Mouse (Mus musculus) lung, embryonic 16.5 days (tissue): Measurements from ENCODE around the gene Hdac6. TPM values are rescaled to one million over a fixed set of nuclear protein-coding genes. Genes with fewer than 3 reads are reported as not detected.

Experiments
- ATAC-seq: fragments of 200-750 bp; cut with Nextera tagmentation; 2 replicates; pipeline ENCODE4 v1.8.0; 2017; ENCODE audit warnings: low read depth, mild to moderate bottlenecking, moderate library complexity
- H3K27ac ChIP-seq: fragments of 300-500 bp; sonication (generic); 2 replicates; pipeline ENCODE4 v1.5.1; 2014; ENCODE audit warnings: mild to moderate bottlenecking, control low read depth, low read length
- H3K27me3 ChIP-seq: fragments of 300-500 bp; sonication (generic); 2 replicates; pipeline ENCODE4 v1.6.1; 2014; ENCODE audit warnings: low read depth, low read length, mixed read lengths; ENCODE audit not compliant: control insufficient read depth, insufficient read depth
- H3K36me3 ChIP-seq: fragments of 300-500 bp; sonication (generic); 2 replicates; pipeline ENCODE4 v1.6.1; 2014; ENCODE audit warnings: low read length; ENCODE audit not compliant: control insufficient read depth, insufficient read depth
- H3K4me1 ChIP-seq: fragments of 300-500 bp; sonication (generic); replicated peaks from 2 replicates; pipeline ENCODE4 v1.6.1; 2014; ENCODE audit warnings: low read length, mixed read lengths; ENCODE audit not compliant: control insufficient read depth, insufficient read depth
- H3K4me2 ChIP-seq: fragments of 300-500 bp; sonication (generic); 2 replicates; pipeline ENCODE4 v1.6.1; 2014; ENCODE audit warnings: low read depth, low read length, control low read depth
- H3K4me3 ChIP-seq: fragments of 300-500 bp; sonication (generic); 2 replicates; pipeline ENCODE4 v1.5.1; 2014; ENCODE audit warnings: mild to moderate bottlenecking, low read length, control low read depth
- H3K9ac ChIP-seq: fragments of 300-500 bp; sonication (generic); 2 replicates; pipeline ENCODE4 v1.6.1; 2014; ENCODE audit warnings: low read length, control low read depth
- H3K9me3 ChIP-seq: fragments of 300-500 bp; sonication (generic); 2 replicates; pipeline ENCODE4 v1.6.1; 2016; ENCODE audit warnings: low read length; ENCODE audit not compliant: control insufficient read depth
- WGBS: fragments of 180-500 bp; shearing (Covaris S2); extraction: QIAGEN DNeasy Blood & Tissue Kit; methylation state at CpG from one replicate; pipeline ENCODE4 v1.1.7; 2014; 5-methylcytosine and 5-hydroxymethylcytosine counted together
- polyA plus RNA-seq: library from polyadenylated mRNA; unstranded; fragments of >200 nt; fragmentation: Nextera tagmentation; extraction: Ambion mirVana; gene quantifications from 2 replicates; pipeline ENCODE4 v1.2.1, GENCODE M21; 2015

The Hdac6 gene
- polyA plus RNA-seq, result 25.0 and 26.5 TPM in 2 replicates

DNA sequence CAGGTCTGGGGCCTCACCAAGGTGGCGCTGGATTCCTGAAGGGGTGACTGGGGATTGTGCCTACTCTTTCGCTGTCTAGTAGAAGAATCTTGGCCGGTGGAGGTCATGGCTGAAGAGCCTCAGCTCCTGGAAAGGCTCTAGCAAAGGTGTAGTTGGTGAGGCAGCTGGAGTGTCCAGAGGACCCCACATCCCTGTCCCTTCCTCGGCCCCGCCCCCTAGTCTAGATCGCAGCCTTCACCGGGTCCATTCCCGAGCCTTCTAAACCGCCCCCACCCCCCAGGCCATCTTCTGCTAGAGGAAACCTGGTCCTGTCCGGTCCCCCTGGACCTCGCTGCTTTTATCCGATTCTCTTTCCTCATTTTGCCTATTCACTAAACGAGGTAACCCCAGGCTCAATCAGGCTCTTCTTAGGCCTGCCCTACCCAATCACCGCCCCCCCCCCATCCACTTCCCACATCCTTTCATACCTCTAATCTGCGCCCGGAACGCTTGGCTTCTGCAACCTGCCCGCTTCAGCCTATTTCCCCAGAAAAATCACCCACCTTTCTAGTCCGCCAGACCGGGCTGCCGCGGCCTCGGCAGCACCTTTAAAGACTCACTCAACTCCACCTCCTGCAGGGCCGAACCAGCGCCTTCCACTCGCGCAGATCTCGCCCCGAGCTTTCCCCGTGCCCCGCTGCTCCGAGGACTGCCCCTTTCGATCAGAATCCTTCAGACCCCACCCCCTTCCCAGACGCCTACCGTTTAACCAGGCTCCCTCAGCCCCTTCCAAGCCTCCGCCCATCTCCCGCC, at the start of gene Hdac6:
TSS of gene Hdac6 (minus strand) at position 782 of the 792 bp plus-strand sequence.
- Histone ChIP-seq H3K4me2 (peak within 1 kb of the TSS; percentile 63), H3K27me3 (no peaks in the 10 kb centered on the region), H3K27ac (peak within 1 kb of the TSS; percentile 20; the same call in 1 of the 2 replicates), H3K4me1 (0 out of 2 replicates have a peak, but pooled peaks cover 2% of the 10 kb centered on the region), H3K9ac (peak within 1 kb of the TSS; percentile 68), H3K9me3 (no peaks in the 10 kb centered on the region), H3K4me3 (peak within 1 kb of the TSS; percentile 58), H3K36me3 (no peaks in the 10 kb centered on the region)
- peak; percentile 24 for ATAC-seq
- WGBS, result 20% methylated on average over 34 of the region's 37 CpGs

DNA sequence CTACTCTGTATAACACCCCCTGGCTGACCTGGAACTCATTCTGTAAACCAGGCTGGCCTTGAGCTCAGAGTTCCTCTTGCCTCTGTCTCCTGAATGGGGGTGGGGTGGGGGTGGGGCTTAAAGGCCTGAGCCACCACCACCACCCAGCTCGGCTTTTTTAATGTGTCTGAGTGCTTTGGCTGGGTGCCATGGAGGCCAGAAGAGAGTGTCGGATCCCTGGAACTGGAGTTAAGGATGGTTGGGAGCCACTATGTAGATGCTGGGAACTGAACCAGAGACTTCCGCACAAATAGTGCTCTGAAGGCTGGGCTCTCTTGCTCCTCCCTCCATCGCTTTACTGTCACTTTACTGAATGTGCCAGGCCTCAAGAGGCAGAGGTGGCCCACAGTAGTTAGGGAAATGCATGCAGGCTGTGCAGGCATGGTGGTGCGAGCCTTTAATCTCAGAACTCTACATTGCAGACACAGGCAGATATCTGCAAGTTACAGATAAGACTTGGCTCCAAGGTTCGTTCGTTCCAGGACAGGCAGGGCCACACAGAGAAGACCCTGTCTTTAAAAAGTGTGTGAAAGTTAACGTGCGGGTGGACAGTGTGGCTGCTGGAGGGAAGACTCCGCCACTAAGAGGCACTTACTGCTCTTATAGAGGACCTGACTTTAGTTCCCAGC, 45.5 kb upstream of the Hdac6 start:
- peak; percentile 36; the same call in 1 of the 2 replicates for ATAC-seq
- Histone ChIP-seq H3K4me1 (no peaks in the 10 kb centered on the region), H3K27ac (no peak overlapping the region), H3K9me3 (no peaks in the 10 kb centered on the region), H3K27me3 (no peaks in the 10 kb centered on the region), H3K4me3 (no peak overlapping the region), H3K4me2 (no peak overlapping the region), H3K36me3 (no peaks in the 10 kb centered on the region), H3K9ac (no peak overlapping the region)
- 58% methylated on average over 10 of the region's 10 CpGs for WGBS

DNA sequence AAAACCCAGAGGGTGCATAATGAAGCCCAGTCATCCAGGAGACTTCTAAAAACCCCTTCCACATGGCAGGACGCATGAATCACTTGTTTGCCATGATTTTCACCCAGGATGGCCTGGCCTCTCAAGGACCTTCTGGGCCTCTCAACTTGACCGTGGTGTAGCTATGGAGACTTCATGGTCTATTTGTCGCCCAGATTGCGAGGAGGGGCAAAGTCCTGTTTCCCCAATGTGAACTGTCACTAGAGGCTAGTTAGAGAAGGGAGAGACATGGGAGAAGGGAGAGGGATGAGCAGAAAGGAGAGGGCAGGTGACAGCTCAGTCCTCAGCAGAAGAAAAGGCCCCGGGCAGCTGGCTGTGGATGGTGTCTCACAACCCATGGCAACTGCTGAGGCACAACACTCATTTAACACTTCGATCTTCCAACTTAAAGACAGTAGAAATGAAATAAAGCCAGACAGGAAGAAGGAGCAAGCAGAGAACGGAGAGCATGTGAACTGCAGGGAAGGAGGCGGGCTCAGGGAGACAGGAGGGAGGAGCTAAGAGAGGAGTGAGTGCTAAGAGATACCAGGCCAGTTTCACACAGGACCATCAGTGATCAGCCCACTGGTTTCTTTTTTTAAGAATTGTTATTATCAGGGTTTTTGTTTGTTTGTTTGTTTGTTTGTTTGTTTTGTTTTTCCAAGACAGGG, 44.8 kb upstream of the Hdac6 start:
- Histone ChIP-seq H3K4me2 (no peak overlapping the region), H3K4me1 (no peaks in the 10 kb centered on the region), H3K27ac (no peak overlapping the region), H3K9ac (no peak overlapping the region), H3K4me3 (no peak overlapping the region), H3K36me3 (no peaks in the 10 kb centered on the region), H3K9me3 (no peaks in the 10 kb centered on the region), H3K27me3 (no peaks in the 10 kb centered on the region)
- 50% methylated on average over 8 of the region's 8 CpGs for WGBS
- no peak for ATAC-seq

DNA sequence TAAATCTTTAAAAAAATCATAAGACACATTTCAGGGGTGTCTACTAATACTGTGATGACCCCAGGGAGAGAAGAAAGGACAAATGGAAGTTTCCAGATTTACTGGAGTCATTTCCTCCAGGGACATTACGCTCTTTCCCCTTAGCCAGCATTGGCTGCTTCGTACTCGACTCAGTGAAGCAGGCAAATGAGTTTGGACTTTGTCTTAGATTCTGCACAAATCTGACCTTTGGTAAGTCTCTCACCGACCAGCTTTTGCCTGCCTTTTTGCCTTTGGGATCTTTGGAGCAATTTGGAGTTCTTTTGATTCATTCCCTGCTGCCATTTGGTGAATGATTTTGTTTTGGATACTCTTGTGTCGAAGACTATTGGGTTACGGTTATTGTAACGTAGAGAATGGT, 33.7 kb upstream of the Hdac6 start:
- no peak overlapping the region for H3K9ac ChIP-seq
- whole genome bisulfite sequencing, result 88% methylated on average over 7 of the region's 7 CpGs
- no peak overlapping the region for H3K4me3 ChIP-seq

DNA sequence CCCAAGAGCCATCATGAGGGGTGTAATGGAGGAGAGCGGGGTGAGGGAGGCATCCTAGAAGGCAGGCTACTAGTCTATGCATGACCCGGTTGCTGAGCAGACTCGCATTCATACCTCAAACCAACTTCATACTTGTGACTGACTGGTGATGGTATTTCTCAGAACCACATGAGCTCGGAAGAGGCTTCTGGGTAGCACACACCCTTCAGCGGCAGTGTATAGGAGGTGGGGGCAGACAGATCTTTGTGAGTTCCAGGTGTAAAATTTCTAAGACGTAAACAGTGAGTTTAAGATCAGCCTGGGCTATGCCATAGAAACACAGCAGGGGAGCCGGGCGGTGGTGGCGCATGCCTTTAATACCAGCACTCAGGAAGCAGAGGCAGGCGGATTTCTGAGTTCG, 30.2 kb upstream of the Hdac6 start, which contains the start of gene Gata1:
TSS of gene Gata1 (minus strand) at position 180 of the 400 bp plus-strand sequence.
- 85% methylated on average over 11 of the region's 11 CpGs for WGBS
- Histone ChIP-seq H3K9ac (no peak within 1 kb of the TSS), H3K9me3 (no peaks in the 10 kb centered on the region), H3K4me3 (no peak within 1 kb of the TSS), H3K4me2 (no peak within 1 kb of the TSS), H3K27ac (no peak within 1 kb of the TSS), H3K36me3 (no peaks in the 10 kb centered on the region), H3K4me1 (no peaks in the 10 kb centered on the region), H3K27me3 (no peaks in the 10 kb centered on the region)
- ATAC-seq, result no peak

More for the DNA sequence above, 33.7 kb upstream of the Hdac6 start:
- no peak for ATAC-seq
- Histone ChIP-seq H3K4me1 (no peaks in the 10 kb centered on the region), H3K27ac (no peak overlapping the region), H3K36me3 (no peaks in the 10 kb centered on the region), H3K9me3 (no peaks in the 10 kb centered on the region), H3K4me2 (no peak overlapping the region), H3K27me3 (no peaks in the 10 kb centered on the region)

DNA sequence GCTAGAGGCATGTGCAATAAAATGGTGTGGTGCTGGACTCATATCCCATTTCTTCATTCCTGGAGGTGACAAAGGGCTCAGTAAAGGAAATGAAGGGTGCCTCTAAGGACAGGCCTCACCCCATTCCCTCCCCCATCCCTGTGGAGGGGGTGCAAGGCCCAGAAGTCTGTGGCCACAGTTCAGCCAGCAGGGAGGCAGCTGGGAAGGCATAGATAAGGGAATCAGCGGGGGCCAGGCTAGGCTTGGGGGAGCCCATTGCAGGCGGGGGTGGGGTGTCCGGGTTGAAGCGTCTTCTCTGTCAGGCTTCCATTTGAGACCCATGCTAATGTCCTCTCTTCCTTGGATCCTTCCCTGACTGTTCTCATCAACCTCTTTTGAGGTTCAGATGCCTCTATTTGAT, 23.6 kb upstream of the Hdac6 start:
- no peak overlapping the region for H3K4me3 ChIP-seq
- no peaks in the 10 kb centered on the region for H3K36me3 ChIP-seq
- no peak overlapping the region for H3K9ac ChIP-seq
- H3K27ac ChIP-seq, result no peak overlapping the region
- ATAC-seq, result no peak
- H3K4me1 ChIP-seq, result no peaks in the 10 kb centered on the region
- H3K4me2 ChIP-seq, result no peak overlapping the region
- H3K27me3 ChIP-seq, result no peaks in the 10 kb centered on the region
- WGBS, result 58% methylated on average over 4 of the region's 4 CpGs
- H3K9me3 ChIP-seq, result no peaks in the 10 kb centered on the region

DNA sequence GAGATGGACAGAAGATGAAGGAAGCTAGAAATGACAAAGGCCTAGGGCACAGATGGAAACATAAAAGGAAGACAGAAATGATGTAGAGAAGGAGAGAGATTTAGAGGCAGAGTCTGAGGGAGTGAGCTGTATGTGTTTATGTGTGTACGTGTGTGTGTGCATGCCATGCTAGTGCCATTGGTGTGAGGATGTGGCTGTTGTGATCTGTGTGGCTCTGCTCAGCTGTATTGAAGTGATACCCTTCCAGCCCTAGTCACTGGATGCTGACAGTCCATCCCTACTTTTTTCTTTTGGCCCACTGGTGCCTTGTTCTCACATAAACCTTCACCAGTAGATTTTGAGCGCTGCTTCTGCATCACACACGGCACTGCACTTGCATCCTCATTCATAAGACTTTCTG, 21.2 kb upstream of the Hdac6 start:
- Histone ChIP-seq H3K4me1 (no peaks in the 10 kb centered on the region), H3K9ac (no peak overlapping the region), H3K27ac (no peak overlapping the region), H3K27me3 (no peaks in the 10 kb centered on the region), H3K36me3 (no peaks in the 10 kb centered on the region), H3K4me3 (no peak overlapping the region), H3K9me3 (no peaks in the 10 kb centered on the region), H3K4me2 (no peak overlapping the region)
- 75% methylated on average over 3 of the region's 3 CpGs for WGBS
- ATAC-seq, result no peak

DNA sequence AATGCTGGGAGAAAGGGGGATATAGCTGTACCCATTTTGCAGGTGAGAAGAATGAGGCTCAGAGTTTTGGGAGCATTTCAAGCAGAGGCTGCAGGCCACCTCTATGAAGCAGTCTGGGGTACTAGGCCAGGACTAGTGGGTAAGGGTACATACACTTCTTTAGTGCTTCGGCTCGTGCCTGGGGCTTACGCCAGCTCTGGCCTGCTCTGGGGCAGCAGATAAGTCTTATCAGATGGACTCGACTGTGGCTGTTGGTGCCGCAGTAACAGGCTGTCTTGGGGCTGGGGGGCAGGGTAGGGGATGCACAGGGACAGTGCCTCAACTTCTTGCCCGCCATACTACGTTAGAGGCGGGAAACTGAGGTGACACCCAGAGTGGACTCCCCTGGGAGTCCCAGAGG, 20.5 kb upstream of the Hdac6 start:
- no peak overlapping the region for H3K27ac ChIP-seq
- H3K4me3 ChIP-seq, result no peak overlapping the region
- no peak overlapping the region for H3K9ac ChIP-seq
- H3K4me1 ChIP-seq, result no peaks in the 10 kb centered on the region
- no peak overlapping the region for H3K4me2 ChIP-seq
- WGBS, result 59% methylated on average over 8 of the region's 8 CpGs
- H3K9me3 ChIP-seq, result no peaks in the 10 kb centered on the region
- no peaks in the 10 kb centered on the region for H3K36me3 ChIP-seq
- H3K27me3 ChIP-seq, result no peaks in the 10 kb centered on the region
- ATAC-seq, result no peak

DNA sequence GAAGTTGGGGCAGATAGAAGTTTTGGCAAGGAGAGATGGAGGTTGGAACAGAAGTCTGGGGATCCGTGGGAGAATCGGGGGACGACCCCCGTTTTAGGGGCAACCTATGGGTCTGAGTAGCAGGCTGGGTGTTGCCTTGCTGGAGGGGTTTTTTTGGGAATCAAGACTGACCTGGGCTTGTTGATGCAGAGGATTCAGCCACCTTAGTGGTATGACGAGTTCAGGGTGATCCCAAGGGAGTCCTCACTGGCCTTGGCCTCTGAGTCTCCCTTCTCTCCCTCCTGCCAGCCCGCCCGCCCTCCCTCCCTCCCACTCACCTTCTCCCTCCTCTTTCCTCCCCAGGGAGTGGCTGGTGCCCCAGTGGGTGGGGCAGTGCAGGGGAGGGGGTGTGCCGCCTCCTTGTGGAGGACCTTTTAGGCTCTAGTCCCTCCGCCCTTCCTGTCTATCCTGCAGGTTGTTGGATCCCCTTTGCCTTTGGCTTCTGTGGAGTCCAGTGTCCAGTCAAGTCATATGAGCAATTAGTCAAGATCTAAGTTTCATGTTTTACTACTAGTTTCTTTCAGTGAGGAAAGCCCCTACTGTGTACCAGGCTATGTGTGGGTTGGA, 20.0 kb upstream of the Hdac6 start:
- no peak for ATAC-seq
- Histone ChIP-seq H3K9ac (no peak overlapping the region), H3K27ac (no peak overlapping the region), H3K9me3 (no peaks in the 10 kb centered on the region), H3K27me3 (no peaks in the 10 kb centered on the region), H3K4me1 (no peaks in the 10 kb centered on the region), H3K4me3 (no peak overlapping the region), H3K36me3 (no peaks in the 10 kb centered on the region), H3K4me2 (no peak overlapping the region)
- WGBS, result 73% methylated on average over 7 of the region's 9 CpGs
